Mouse (Mus musculus): ENCODE data around the gene Kat14. TPM values are rescaled to one million over a fixed set of nuclear protein-coding genes. Genes with fewer than 3 reads are reported as not detected.
A peak's percentile ranks its signal among the peaks of the same experiment; 100 is the strongest.

Gene Kat14
- polyA plus RNA-seq, 2 experiments = 11.8 to 13.7 TPM

DNA sequence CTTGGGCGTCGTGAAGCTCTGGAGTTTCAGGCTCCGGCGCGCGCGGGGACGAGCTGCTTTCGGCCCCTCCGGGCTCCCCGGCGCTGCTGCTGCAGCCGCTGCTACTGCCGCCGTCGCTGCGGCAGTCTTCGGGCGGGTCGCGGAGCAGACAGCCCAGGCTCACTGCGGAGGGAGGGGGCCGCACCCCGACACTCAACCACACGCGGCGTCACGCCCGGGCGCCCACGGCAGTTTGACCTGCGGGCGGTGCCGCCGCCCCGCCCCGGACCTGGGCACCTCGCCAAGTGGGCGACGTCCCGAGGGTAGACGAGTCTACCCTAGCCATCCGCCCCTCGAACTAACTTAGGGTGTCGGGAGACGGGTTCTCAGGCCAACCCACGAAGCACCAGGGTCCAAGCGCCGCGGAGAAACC lies 37.8 kb upstream of the Kat14 start:
- peaks cover 67% of the 10 kb centered on the region for H3K27me3 ChIP-seq (ENCODE audit: control insufficient read depth, insufficient read depth, low read length)
- peak overlapping the region; percentile 51 for H3K4me2 ChIP-seq (ENCODE audit: low read depth)
- no peaks in the 10 kb centered on the region for H3K36me3 ChIP-seq (replicated peaks; ENCODE audit: control insufficient read depth, insufficient read depth, low read depth)
- DNase-seq (ENCODE audit: low read depth in 3 of 3, low spot score in 3 of 3) (no peak), ATAC-seq (ENCODE audit: insufficient read depth) (no peak)
- no peak overlapping the region for H3K27ac ChIP-seq
- H3K4me1 ChIP-seq (replicated peaks; ENCODE audit: control insufficient read depth in 2 of 2, insufficient read depth in 2 of 2, low read length in 1 of 2) = no peaks in the 10 kb centered on the region
- under 1% methylated on average over 44 of the region's 50 CpGs for WGBS (ENCODE audit: insufficient replicate concordance)
- TF ChIP-seq CTCF (IDR thresholded peaks at IDR 0.05; ENCODE audit: low read depth) (no peak), EP300 (IDR thresholded peaks at IDR 0.05; ENCODE audit: low read depth) (no peak)
- H3K9me3 ChIP-seq (ENCODE audit: control insufficient read depth, low read length) = no peaks in the 10 kb centered on the region
- no peak overlapping the region for H3K9ac ChIP-seq (replicated peaks)
- peak overlapping the region; percentile 22 to 44; a peak in 3 of 4 replicates for H3K4me3 ChIP-seq (ENCODE audit: insufficient read depth in 1 of 2, low read depth in 2 of 2, low read length in 2 of 2)

DNA sequence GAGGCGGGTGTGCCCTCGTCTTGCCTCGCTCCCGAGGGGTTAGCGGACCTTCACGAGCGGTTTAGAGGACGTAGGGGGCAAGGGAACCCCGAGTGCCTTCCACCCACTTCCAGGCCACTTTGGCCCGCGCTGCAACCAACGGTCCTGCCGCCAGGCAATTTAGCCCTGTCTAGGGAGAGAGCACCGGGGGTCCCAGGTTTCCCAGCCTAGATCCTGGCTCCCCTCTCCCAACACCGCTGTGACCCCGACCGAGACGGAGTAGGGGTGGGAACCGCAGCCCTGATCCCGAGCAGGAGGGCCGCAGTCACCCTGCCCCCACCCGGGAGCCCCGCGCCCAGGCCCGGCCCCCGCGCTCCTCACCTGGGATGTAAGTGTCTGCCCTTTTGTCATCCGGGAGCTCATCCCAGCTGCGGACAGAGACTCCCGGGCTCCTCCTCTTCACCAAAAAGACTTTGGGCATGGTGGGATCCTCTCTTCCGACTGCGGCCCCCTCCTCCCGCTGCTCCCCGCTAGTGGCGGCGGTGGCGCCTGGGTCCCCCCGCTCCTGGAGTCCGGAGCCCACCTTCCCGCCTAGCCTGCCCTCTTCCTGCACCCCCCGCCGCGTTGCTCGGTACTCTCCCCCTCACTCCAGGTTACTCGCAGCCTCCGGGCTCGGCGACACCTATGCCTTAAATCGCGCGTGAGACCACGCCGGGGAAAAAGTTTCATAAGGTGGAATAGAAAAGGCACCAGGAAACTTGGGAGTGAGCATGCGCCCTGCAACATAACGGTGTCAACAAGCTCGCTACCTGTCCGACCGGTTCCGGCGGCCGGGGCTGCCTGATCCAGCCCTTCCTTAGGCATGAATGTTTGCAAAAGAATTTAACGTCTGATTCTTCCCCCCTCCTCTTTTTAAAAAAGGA lies 37.1 kb upstream of the Kat14 start, which contains the start of gene Ovol2:
Gene Ovol2, minus strand, starts transcription at position 746 of the 902 bp plus-strand sequence.
- no peak for ATAC-seq (ENCODE audit: insufficient read depth)
- H3K27me3 ChIP-seq (ENCODE audit: control insufficient read depth, insufficient read depth, low read length) = peaks cover 67% of the 10 kb centered on the region
- no peaks in the 10 kb centered on the region for H3K4me1 ChIP-seq (replicated peaks; ENCODE audit: control insufficient read depth in 2 of 2, insufficient read depth in 2 of 2, low read length in 1 of 2)
- H3K36me3 ChIP-seq (replicated peaks; ENCODE audit: control insufficient read depth, insufficient read depth, low read depth) = no peaks in the 10 kb centered on the region
- no peaks in the 10 kb centered on the region for H3K9me3 ChIP-seq (ENCODE audit: control insufficient read depth, low read length)
- 2% methylated on average over 61 of the region's 62 CpGs for WGBS (ENCODE audit: insufficient replicate concordance)
- TF ChIP-seq CTCF (IDR thresholded peaks at IDR 0.05; ENCODE audit: low read depth) (no peak), EP300 (IDR thresholded peaks at IDR 0.05; ENCODE audit: low read depth) (no peak)
- peak within 1 kb of the TSS; percentile 22 to 44; a peak in 3 of 4 replicates for H3K4me3 ChIP-seq (ENCODE audit: insufficient read depth in 1 of 2, low read depth in 2 of 2, low read length in 2 of 2)
- peak within 1 kb of the TSS; percentile 51 for H3K4me2 ChIP-seq (ENCODE audit: low read depth)
- no peak within 1 kb of the TSS for H3K9ac ChIP-seq (replicated peaks)
- H3K27ac ChIP-seq = no peak within 1 kb of the TSS
- DNase-seq (ENCODE audit: low read depth in 3 of 3, low spot score in 3 of 3) = no peak

DNA sequence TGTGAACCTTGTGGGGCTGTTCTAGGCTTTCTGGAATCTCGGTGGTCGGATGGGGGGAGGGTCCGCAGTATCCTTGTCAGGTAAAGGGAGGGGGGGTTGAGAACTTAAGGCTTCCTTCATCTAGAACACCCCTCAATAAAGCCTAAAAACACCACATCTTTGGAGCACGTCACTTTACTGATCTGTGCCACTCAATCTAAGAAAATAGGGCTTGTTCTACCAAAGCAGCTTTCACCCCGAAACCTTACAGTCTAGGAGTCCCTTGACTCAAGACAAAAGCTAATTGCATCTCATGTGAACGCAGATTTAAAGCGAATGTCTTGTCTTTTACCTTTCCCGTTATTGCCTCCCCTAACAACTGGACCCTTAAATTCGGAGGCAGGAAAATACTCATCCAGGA lies 36.3 kb upstream of the Kat14 start:
- no peak overlapping the region for H3K9ac ChIP-seq (replicated peaks)
- DNase-seq (ENCODE audit: low read depth in 3 of 3, low spot score in 3 of 3) (no peak), ATAC-seq (ENCODE audit: insufficient read depth) (no peak)
- no peaks in the 10 kb centered on the region for H3K36me3 ChIP-seq (replicated peaks; ENCODE audit: control insufficient read depth, insufficient read depth, low read depth)
- H3K27ac ChIP-seq = no peak overlapping the region
- WGBS (ENCODE audit: insufficient replicate concordance) = 9% methylated on average over 9 of the region's 9 CpGs
- no peak overlapping the region for H3K4me3 ChIP-seq (ENCODE audit: insufficient read depth in 1 of 2, low read depth in 2 of 2, low read length in 2 of 2)
- H3K4me1 ChIP-seq (replicated peaks; ENCODE audit: control insufficient read depth in 2 of 2, insufficient read depth in 2 of 2, low read length in 1 of 2) = peaks cover 0 to 2% of the 10 kb centered on the region in 2 experiments; a peak in 1 of 4 replicates
- H3K4me2 ChIP-seq (ENCODE audit: low read depth) = no peak overlapping the region
- peaks cover 67% of the 10 kb centered on the region for H3K27me3 ChIP-seq (ENCODE audit: control insufficient read depth, insufficient read depth, low read length)
- H3K9me3 ChIP-seq (ENCODE audit: control insufficient read depth, low read length) = no peaks in the 10 kb centered on the region
- TF ChIP-seq EP300 (IDR thresholded peaks at IDR 0.05; ENCODE audit: low read depth) (no peak), CTCF (IDR thresholded peaks at IDR 0.05; ENCODE audit: low read depth) (no peak)

DNA sequence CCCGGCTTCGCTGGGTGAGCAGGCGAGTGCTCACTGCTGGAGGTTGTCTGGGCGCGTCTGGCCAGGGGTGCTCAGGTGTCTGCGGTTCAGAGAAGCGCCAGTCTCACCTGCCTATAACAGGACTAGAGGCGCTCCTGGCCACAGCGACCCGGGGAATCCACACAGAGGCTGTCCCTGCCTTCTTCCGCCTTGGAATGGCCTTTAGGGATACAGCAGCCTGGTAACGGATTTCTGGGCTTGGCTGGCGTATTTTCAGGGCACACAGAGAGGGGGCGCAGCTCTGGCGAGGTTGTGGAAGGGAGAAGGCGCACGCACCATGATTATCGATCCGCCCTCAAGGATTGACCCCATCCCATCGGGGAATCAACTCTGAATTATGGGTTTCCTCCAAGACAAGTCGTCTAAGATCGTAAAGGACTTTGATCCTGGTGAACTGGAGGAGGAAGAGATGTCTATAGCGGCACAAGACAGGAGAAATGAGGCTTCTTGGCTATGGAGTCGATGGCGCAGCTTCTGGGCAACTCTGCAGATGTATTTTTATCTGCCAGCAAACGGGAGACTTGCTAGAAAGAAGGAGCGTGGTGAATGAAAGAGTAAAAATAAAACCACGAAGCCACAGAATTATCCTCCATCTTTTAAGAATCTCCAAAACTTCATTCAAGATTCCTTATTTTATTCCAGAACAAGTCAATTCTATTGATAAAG lies 35.5 kb upstream of the Kat14 start:
- Histone ChIP-seq H3K4me2 (ENCODE audit: low read depth) (no peak overlapping the region), H3K27ac (no peak overlapping the region), H3K27me3 (ENCODE audit: control insufficient read depth, insufficient read depth, low read length) (peaks cover 65% of the 10 kb centered on the region), H3K4me3 (ENCODE audit: insufficient read depth in 1 of 2, low read depth in 2 of 2, low read length in 2 of 2) (no peak overlapping the region), H3K9ac (replicated peaks) (no peak overlapping the region), H3K9me3 (ENCODE audit: control insufficient read depth, low read length) (no peaks in the 10 kb centered on the region), H3K4me1 (replicated peaks; ENCODE audit: control insufficient read depth in 2 of 2, insufficient read depth in 2 of 2, low read length in 1 of 2) (peaks cover 0 to 2% of the 10 kb centered on the region in 2 experiments; a peak in 1 of 4 replicates), H3K36me3 (replicated peaks; ENCODE audit: control insufficient read depth, insufficient read depth, low read depth) (no peaks in the 10 kb centered on the region)
- ATAC-seq (ENCODE audit: insufficient read depth) = no peak
- DNase-seq (ENCODE audit: low read depth in 3 of 3, low spot score in 3 of 3) = no peak
- TF ChIP-seq EP300 (IDR thresholded peaks at IDR 0.05; ENCODE audit: low read depth) = no peak
- TF ChIP-seq CTCF (IDR thresholded peaks at IDR 0.05; ENCODE audit: low read depth) = 0 out of 2 replicates have a peak, but pooled peaks have one; percentile 20
- 6% methylated on average over 28 of the region's 28 CpGs for WGBS (ENCODE audit: insufficient replicate concordance)

DNA sequence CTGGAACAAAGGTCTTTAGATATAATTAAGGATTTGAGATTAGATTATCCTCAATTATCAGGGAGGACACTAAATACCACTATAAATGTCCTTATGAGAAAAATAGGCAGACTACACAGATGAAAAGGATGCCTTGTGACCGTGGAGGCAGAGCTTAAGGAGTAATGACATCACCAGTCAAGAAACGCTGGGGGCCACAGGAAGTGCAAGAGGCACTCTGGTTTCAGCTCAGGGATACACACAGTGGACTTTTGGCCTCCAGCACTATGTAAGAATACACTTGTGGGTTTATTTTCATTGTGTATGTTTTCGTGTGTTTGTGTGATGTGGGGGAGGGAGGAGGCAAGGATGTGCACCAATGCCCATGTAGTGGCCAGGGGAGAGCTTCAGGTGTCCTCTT lies 31.6 kb upstream of the Kat14 start:
- Histone ChIP-seq H3K4me1 (replicated peaks; ENCODE audit: control insufficient read depth in 2 of 2, insufficient read depth in 2 of 2, low read length in 1 of 2) (peaks cover 0 to 2% of the 10 kb centered on the region in 2 experiments; a peak in 1 of 4 replicates), H3K9me3 (ENCODE audit: control insufficient read depth, low read length) (no peaks in the 10 kb centered on the region), H3K4me3 (ENCODE audit: insufficient read depth in 1 of 2, low read depth in 2 of 2, low read length in 2 of 2) (0 out of 4 replicates have a peak overlapping the region, but pooled peaks of 1 of the 2 experiments have one; percentile 3), H3K27me3 (ENCODE audit: control insufficient read depth, insufficient read depth, low read length) (peaks cover 28% of the 10 kb centered on the region), H3K9ac (replicated peaks) (no peak overlapping the region), H3K27ac (no peak overlapping the region), H3K36me3 (replicated peaks; ENCODE audit: control insufficient read depth, insufficient read depth, low read depth) (no peaks in the 10 kb centered on the region), H3K4me2 (ENCODE audit: low read depth) (no peak overlapping the region)
- DNase-seq (ENCODE audit: low read depth in 3 of 3, low spot score in 3 of 3) = no peak
- no peak for ATAC-seq (ENCODE audit: insufficient read depth)
- TF ChIP-seq EP300 (IDR thresholded peaks at IDR 0.05; ENCODE audit: low read depth) (no peak), CTCF (IDR thresholded peaks at IDR 0.05; ENCODE audit: low read depth) (no peak)
- 12% methylated on average over 3 of the region's 3 CpGs for WGBS (ENCODE audit: insufficient replicate concordance)

Data from liver, embryonic 14.5 days (tissue).